Mouse (Mus musculus): ENCODE data around the gene Map7d1. TPM values are rescaled to one million over a fixed set of nuclear protein-coding genes. Genes with fewer than 3 reads are reported as not detected.

Map7d1 gene
- polyA plus RNA-seq, 1 experiment from 2014 or later = 15.2 TPM

DNA sequence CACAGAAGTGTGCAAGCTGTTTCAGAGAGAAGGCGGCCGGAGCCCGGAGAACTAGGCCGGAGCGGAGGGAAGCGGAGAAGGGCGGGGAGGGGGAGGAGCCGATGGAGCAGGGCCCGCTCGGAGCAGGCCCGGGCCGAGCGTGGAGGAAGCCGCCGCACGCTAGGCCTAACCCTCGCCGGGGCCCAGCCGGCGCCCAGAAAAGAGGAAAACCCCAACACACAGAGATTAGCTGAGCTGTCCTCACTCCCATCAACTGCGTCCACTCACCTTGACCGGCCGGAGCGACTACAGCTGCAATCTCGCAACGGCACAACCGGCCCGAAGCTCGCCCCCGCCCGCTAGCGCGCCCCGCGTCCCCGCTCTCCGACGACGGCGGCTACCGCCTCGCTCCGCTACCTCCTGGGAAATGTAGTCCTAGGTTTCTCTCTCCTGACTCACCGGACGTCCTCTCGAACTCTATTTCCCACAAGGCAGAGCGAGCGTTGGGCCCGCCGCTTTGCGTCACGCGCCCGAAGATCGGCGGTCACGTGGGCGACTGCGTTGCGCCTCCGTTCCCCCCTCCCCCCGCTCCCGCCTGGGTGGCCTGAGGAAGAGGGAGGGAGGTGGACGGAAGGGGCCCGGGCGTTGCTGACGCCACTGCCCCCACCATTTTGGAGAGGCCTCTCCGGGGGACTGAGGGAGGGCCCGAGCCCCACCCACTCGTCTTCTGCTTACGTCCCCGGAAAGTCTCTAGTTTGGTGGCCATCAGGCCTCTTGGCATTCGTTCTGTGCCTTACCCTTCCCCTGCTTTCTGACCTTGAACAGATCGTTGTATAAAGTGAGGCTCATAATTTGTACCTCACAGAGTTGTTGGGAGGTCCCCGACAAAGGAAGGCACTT lies 53.6 kb downstream of the Map7d1 start, which contains the start of gene Thrap3:
Thrap3 (minus strand) TSS at position 458 of the 879 bp plus-strand sequence.
- peak within 1 kb of the TSS; percentile 75 for H3K4me3 ChIP-seq (ENCODE audit: low read depth, low read length)
- TF ChIP-seq CTCF (IDR thresholded peaks at IDR 0.05; ENCODE audit: low read depth) (no peak), EP300 (optimal IDR thresholded peaks at IDR 0.05) (peak; percentile 88)
- H3K27ac ChIP-seq (replicated peaks) = peak within 1 kb of the TSS; percentile 98
- DNase-seq (ENCODE audit: low spot score) (peak; percentile 99), ATAC-seq (ENCODE audit: low FRiP score, low TSS enrichment) (peak; percentile 99)
- no peaks in the 10 kb centered on the region for H3K27me3 ChIP-seq (ENCODE audit: control insufficient read depth, insufficient read depth, low read length)
- under 1% methylated on average over 65 of the region's 75 CpGs for WGBS
- no peaks in the 10 kb centered on the region for H3K9me3 ChIP-seq (ENCODE audit: control insufficient read depth, low read length)
- H3K9ac ChIP-seq (ENCODE audit: low read length) = peak within 1 kb of the TSS; percentile 89
- H3K4me2 ChIP-seq (replicated peaks; ENCODE audit: low read depth) = peak within 1 kb of the TSS; percentile 62
- peaks cover 3% of the 10 kb centered on the region; the same call in 1 of the 2 replicates for H3K4me1 ChIP-seq (replicated peaks; ENCODE audit: control insufficient read depth, insufficient read depth)
- no peaks in the 10 kb centered on the region for H3K36me3 ChIP-seq (ENCODE audit: control insufficient read depth, insufficient read depth, low read length)

GRCm38 (mm10) chr4:126201514-126202302 lies 54.4 kb downstream of the Map7d1 start:
- no peaks in the 10 kb centered on the region for H3K36me3 ChIP-seq (ENCODE audit: control insufficient read depth, insufficient read depth, low read length)
- no peaks in the 10 kb centered on the region for H3K27me3 ChIP-seq (ENCODE audit: control insufficient read depth, insufficient read depth, low read length)
- WGBS = under 1% methylated on average over 27 of the region's 28 CpGs
- peak; percentile 71 for DNase-seq (ENCODE audit: low spot score)
- peak overlapping the region; percentile 98 for H3K27ac ChIP-seq (replicated peaks)
- H3K9me3 ChIP-seq (ENCODE audit: control insufficient read depth, low read length) = no peaks in the 10 kb centered on the region
- no peak for ATAC-seq (ENCODE audit: low FRiP score, low TSS enrichment)
- TF ChIP-seq CTCF (IDR thresholded peaks at IDR 0.05; ENCODE audit: low read depth) (peak; percentile 62), EP300 (optimal IDR thresholded peaks at IDR 0.05) (no peak)
- H3K4me2 ChIP-seq (replicated peaks; ENCODE audit: low read depth) = peak overlapping the region; percentile 62
- H3K4me3 ChIP-seq (ENCODE audit: low read depth, low read length) = peak overlapping the region; percentile 75
- H3K4me1 ChIP-seq (replicated peaks; ENCODE audit: control insufficient read depth, insufficient read depth) = peaks cover 3% of the 10 kb centered on the region; the same call in 1 of the 2 replicates
- H3K9ac ChIP-seq (ENCODE audit: low read length) = peak overlapping the region; percentile 89

DNA sequence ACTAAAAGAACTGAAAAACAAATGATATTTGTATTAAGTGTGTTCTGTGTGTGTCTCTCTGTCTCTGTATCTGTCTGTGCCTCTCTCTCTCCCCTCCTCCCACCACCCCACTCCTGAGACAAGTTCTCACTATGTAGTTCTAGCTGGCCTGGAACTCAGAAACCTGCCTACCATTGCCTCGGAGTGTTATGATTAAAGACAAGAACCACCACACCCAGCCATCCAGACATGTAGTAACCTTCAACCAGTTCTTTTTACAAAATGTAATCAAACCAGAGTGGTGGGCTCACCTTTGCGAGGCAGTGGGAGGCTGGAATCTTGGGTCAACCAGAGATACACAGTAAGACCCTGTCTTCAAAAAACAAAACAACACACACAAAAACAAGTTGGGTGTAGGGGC lies 55.5 kb downstream of the Map7d1 start:
- Histone ChIP-seq H3K27me3 (ENCODE audit: control insufficient read depth, insufficient read depth, low read length) (no peaks in the 10 kb centered on the region), H3K4me1 (replicated peaks; ENCODE audit: control insufficient read depth, insufficient read depth) (peaks cover 3% of the 10 kb centered on the region; the same call in 1 of the 2 replicates), H3K9ac (ENCODE audit: low read length) (peak overlapping the region; percentile 89), H3K9me3 (ENCODE audit: control insufficient read depth, low read length) (no peaks in the 10 kb centered on the region), H3K4me3 (ENCODE audit: low read depth, low read length) (peak overlapping the region; percentile 75), H3K27ac (replicated peaks) (no peak overlapping the region), H3K36me3 (ENCODE audit: control insufficient read depth, insufficient read depth, low read length) (no peaks in the 10 kb centered on the region), H3K4me2 (replicated peaks; ENCODE audit: low read depth) (peak overlapping the region; percentile 62)
- no peak for DNase-seq (ENCODE audit: low spot score)
- ATAC-seq (ENCODE audit: low FRiP score, low TSS enrichment) = no peak
- WGBS = 3% methylated on average over 2 of the region's 2 CpGs
- TF ChIP-seq EP300 (optimal IDR thresholded peaks at IDR 0.05) = no peak
- TF ChIP-seq CTCF (IDR thresholded peaks at IDR 0.05; ENCODE audit: low read depth) = no peak

DNA sequence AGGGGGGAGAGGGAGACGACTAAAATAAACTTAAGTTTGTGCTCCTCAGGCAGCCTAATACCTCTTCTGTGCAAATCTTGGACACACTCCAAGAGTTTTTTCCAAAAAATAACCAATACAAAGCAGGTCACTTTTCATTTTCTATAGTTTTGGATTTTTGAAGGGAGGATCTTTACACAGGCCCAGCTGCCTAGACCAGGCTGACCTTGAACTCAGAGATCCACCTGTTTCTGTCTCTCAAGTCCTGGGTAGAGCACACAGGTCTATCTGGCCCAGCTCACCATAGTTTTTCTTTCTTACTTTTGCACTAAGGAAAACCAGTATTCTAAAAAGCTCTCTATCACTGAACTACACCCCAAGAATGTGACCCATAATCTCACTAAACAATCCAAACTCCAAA lies 56.1 kb downstream of the Map7d1 start:
- ATAC-seq (ENCODE audit: low FRiP score, low TSS enrichment) (no peak), DNase-seq (ENCODE audit: low spot score) (no peak)
- no peaks in the 10 kb centered on the region for H3K36me3 ChIP-seq (ENCODE audit: control insufficient read depth, insufficient read depth, low read length)
- H3K4me1 ChIP-seq (replicated peaks; ENCODE audit: control insufficient read depth, insufficient read depth) = peaks cover 3% of the 10 kb centered on the region; the same call in 1 of the 2 replicates
- no peaks in the 10 kb centered on the region for H3K27me3 ChIP-seq (ENCODE audit: control insufficient read depth, insufficient read depth, low read length)
- TF ChIP-seq CTCF (IDR thresholded peaks at IDR 0.05; ENCODE audit: low read depth) = no peak
- no peak for TF ChIP-seq EP300 (optimal IDR thresholded peaks at IDR 0.05)
- WGBS = 3% methylated on average over 1 of the region's 1 CpGs
- peak overlapping the region; percentile 62 for H3K4me2 ChIP-seq (replicated peaks; ENCODE audit: low read depth)
- H3K27ac ChIP-seq (replicated peaks) = no peak overlapping the region
- peak overlapping the region; percentile 75 for H3K4me3 ChIP-seq (ENCODE audit: low read depth, low read length)
- H3K9me3 ChIP-seq (ENCODE audit: control insufficient read depth, low read length) = no peaks in the 10 kb centered on the region
- H3K9ac ChIP-seq (ENCODE audit: low read length) = no peak overlapping the region

DNA sequence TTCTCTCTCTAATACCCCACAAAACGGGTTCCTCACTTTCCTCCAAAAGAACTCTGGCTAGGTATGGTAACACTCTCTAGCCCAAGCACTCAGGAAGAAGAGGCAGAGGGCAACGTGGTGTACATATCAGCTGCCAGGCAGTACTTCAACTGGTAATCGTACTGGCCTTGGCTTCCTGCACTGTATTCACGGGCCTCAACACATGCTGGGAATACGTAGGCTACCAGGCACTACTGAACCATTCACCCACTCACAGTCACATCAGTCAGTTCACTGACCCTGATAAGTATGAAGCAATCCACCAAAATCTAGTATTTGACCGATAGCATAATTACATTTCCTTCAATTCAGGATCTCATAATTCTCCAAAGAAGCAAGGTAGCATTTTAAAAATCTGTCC lies 56.6 kb downstream of the Map7d1 start:
- 51% methylated on average over 6 of the region's 6 CpGs for WGBS
- no peak overlapping the region for H3K27ac ChIP-seq (replicated peaks)
- H3K4me1 ChIP-seq (replicated peaks; ENCODE audit: control insufficient read depth, insufficient read depth) = peaks cover 3% of the 10 kb centered on the region; the same call in 1 of the 2 replicates
- H3K4me2 ChIP-seq (replicated peaks; ENCODE audit: low read depth) = peak overlapping the region; percentile 62; the same call in 1 of the 2 replicates
- H3K9ac ChIP-seq (ENCODE audit: low read length) = no peak overlapping the region
- ATAC-seq (ENCODE audit: low FRiP score, low TSS enrichment) (no peak), DNase-seq (ENCODE audit: low spot score) (no peak)
- H3K36me3 ChIP-seq (ENCODE audit: control insufficient read depth, insufficient read depth, low read length) = no peaks in the 10 kb centered on the region
- TF ChIP-seq CTCF (IDR thresholded peaks at IDR 0.05; ENCODE audit: low read depth) = no peak
- TF ChIP-seq EP300 (optimal IDR thresholded peaks at IDR 0.05) = no peak
- H3K4me3 ChIP-seq (ENCODE audit: low read depth, low read length) = peak overlapping the region; percentile 75
- no peaks in the 10 kb centered on the region for H3K9me3 ChIP-seq (ENCODE audit: control insufficient read depth, low read length)
- H3K27me3 ChIP-seq (ENCODE audit: control insufficient read depth, insufficient read depth, low read length) = no peaks in the 10 kb centered on the region
